Mouse (Mus musculus): ENCODE measurements around the gene Zbtb3. TPM values are rescaled to one million over a fixed set of nuclear protein-coding genes. Genes with fewer than 3 reads are reported as not detected.

Gene Zbtb3
- total and polyA plus RNA-seq, 2 experiments from 2014 or later: 1.6 to 3.1 TPM

GRCm38 (mm10) chr19:8803879-8804660 lies 1.7 kb downstream of the Zbtb3 start:
- H3K4me1 ChIP-seq (ENCODE audit: control insufficient read depth, insufficient read depth): peaks cover 9% of the 10 kb centered on the region; the same call in 1 of the 2 replicates
- no peak for ATAC-seq (ENCODE audit: insufficient read depth, low read depth)
- DNase-seq (ENCODE audit: low spot score): no peak
- no peak overlapping the region for H3K9ac ChIP-seq (replicated peaks; ENCODE audit: low read depth, low read length)
- TF ChIP-seq EP300 (IDR thresholded peaks at IDR 0.05; ENCODE audit: low read depth) (no peak), CTCF (IDR thresholded peaks at IDR 0.05; ENCODE audit: low read depth) (no peak)
- H3K36me3 ChIP-seq (replicated peaks; ENCODE audit: control insufficient read depth, insufficient read depth, low read length): peaks cover 24% of the 10 kb centered on the region
- no peaks in the 10 kb centered on the region for H3K27me3 ChIP-seq (ENCODE audit: control insufficient read depth, insufficient read depth, low read length)
- H3K27ac ChIP-seq (ENCODE audit: low read depth): no peak overlapping the region
- no peak overlapping the region for H3K4me3 ChIP-seq (ENCODE audit: low read depth, low read length)
- WGBS: 87% methylated on average over 11 of the region's 11 CpGs
- no peak overlapping the region for H3K4me2 ChIP-seq (ENCODE audit: low read depth, low read length)
- no peaks in the 10 kb centered on the region for H3K9me3 ChIP-seq (replicated peaks; ENCODE audit: control insufficient read depth, low read length)

GRCm38 (mm10) chr19:8806810-8807209 lies 4.5 kb downstream of the Zbtb3 start:
- H3K27ac ChIP-seq (ENCODE audit: low read depth): no peak overlapping the region
- peaks cover 41% of the 10 kb centered on the region for H3K36me3 ChIP-seq (replicated peaks; ENCODE audit: control insufficient read depth, insufficient read depth, low read length)
- 94% methylated on average over 5 of the region's 5 CpGs for WGBS
- H3K4me1 ChIP-seq (ENCODE audit: control insufficient read depth, insufficient read depth): peaks cover 6% of the 10 kb centered on the region; the same call in 1 of the 2 replicates
- no peak overlapping the region for H3K9ac ChIP-seq (replicated peaks; ENCODE audit: low read depth, low read length)
- H3K27me3 ChIP-seq (ENCODE audit: control insufficient read depth, insufficient read depth, low read length): no peaks in the 10 kb centered on the region
- H3K9me3 ChIP-seq (replicated peaks; ENCODE audit: control insufficient read depth, low read length): no peaks in the 10 kb centered on the region
- no peak overlapping the region for H3K4me2 ChIP-seq (ENCODE audit: low read depth, low read length)
- ATAC-seq (ENCODE audit: insufficient read depth, low read depth) (no peak), DNase-seq (ENCODE audit: low spot score) (no peak)
- no peak for TF ChIP-seq CTCF (IDR thresholded peaks at IDR 0.05; ENCODE audit: low read depth)
- TF ChIP-seq EP300 (IDR thresholded peaks at IDR 0.05; ENCODE audit: low read depth): no peak
- no peak overlapping the region for H3K4me3 ChIP-seq (ENCODE audit: low read depth, low read length)

DNA sequence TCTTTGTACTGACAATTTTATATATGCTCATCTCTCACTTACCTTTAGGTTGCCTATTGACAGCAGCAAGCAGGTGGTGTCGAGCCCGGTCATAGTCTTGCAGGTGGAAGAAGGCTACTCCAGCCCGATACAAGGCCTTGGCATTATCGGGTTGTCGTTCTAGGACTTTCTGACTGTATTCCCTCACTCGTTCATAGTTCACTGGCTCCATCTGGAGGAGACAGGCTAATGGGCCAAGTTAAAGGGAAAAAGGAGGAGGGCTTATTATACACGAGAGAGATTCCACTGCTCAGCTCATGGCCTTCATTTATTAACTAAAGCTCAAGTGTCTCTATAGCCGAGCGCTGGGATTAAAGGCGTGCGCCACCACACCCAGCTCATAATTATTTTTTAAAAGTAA lies 13.5 kb downstream of the Zbtb3 start:
- TF ChIP-seq EP300 (IDR thresholded peaks at IDR 0.05; ENCODE audit: low read depth) (no peak), CTCF (IDR thresholded peaks at IDR 0.05; ENCODE audit: low read depth) (peak; percentile 31)
- no peak overlapping the region for H3K9ac ChIP-seq (replicated peaks; ENCODE audit: low read depth, low read length)
- peaks cover 10% of the 10 kb centered on the region for H3K4me1 ChIP-seq (ENCODE audit: control insufficient read depth, insufficient read depth)
- H3K9me3 ChIP-seq (replicated peaks; ENCODE audit: control insufficient read depth, low read length): no peaks in the 10 kb centered on the region
- DNase-seq (ENCODE audit: low spot score) (no peak), ATAC-seq (ENCODE audit: insufficient read depth, low read depth) (no peak)
- peaks cover 49% of the 10 kb centered on the region for H3K36me3 ChIP-seq (replicated peaks; ENCODE audit: control insufficient read depth, insufficient read depth, low read length)
- no peak overlapping the region for H3K4me3 ChIP-seq (ENCODE audit: low read depth, low read length)
- H3K27me3 ChIP-seq (ENCODE audit: control insufficient read depth, insufficient read depth, low read length): no peaks in the 10 kb centered on the region
- no peak overlapping the region for H3K27ac ChIP-seq (ENCODE audit: low read depth)
- WGBS: 69% methylated on average over 11 of the region's 11 CpGs
- H3K4me2 ChIP-seq (ENCODE audit: low read depth, low read length): no peak overlapping the region

- H3K36me3 ChIP-seq (replicated peaks; ENCODE audit: control insufficient read depth, insufficient read depth, low read length): peaks cover 40% of the 10 kb centered on the region
These were observed 14.6 kb downstream of the Zbtb3 start for GRCm38 (mm10) chr19:8817001-8817400.

DNA sequence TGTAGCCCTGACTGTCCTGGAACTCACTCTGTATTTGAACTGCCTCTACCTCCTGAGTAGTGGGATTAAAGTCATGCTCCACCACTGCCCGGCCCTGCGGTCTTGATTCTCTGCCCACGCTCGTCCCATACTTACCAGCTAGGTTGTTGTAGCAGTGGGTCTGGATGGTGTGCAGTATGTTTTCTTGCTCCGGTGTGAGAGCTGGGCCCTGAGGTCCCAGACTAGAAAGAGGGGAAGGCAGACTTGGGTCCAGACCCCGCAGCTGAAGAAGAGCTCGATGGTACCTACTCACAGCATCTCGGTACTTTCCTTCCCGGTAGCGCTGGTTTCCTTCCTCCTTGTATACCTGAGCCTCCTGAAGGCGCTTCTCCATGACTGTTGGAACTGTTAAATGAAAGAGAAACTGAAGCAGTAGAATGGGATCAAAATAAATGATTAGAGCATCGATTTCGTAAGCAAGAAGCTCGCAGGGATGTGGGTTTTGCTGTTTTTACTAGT lies 16.0 kb downstream of the Zbtb3 start:
- DNase-seq (ENCODE audit: low spot score): no peak
- Histone ChIP-seq H3K4me2 (ENCODE audit: low read depth, low read length) (peak overlapping the region; percentile 95), H3K36me3 (replicated peaks; ENCODE audit: control insufficient read depth, insufficient read depth, low read length) (peaks cover 36% of the 10 kb centered on the region), H3K9me3 (replicated peaks; ENCODE audit: control insufficient read depth, low read length) (no peaks in the 10 kb centered on the region), H3K4me3 (ENCODE audit: low read depth, low read length) (peak overlapping the region; percentile 96), H3K27me3 (ENCODE audit: control insufficient read depth, insufficient read depth, low read length) (no peaks in the 10 kb centered on the region), H3K27ac (ENCODE audit: low read depth) (peak overlapping the region; percentile 99), H3K9ac (replicated peaks; ENCODE audit: low read depth, low read length) (peak overlapping the region; percentile 76), H3K4me1 (ENCODE audit: control insufficient read depth, insufficient read depth) (peaks cover 20% of the 10 kb centered on the region)
- no peak for TF ChIP-seq EP300 (IDR thresholded peaks at IDR 0.05; ENCODE audit: low read depth)
- TF ChIP-seq CTCF (IDR thresholded peaks at IDR 0.05; ENCODE audit: low read depth): no peak
- ATAC-seq (ENCODE audit: insufficient read depth, low read depth): no peak
- WGBS: 16% methylated on average over 14 of the region's 14 CpGs

More at GRCm38 (mm10) chr19:8817001-8817400, 14.6 kb downstream of the Zbtb3 start:
- Histone ChIP-seq H3K27ac (ENCODE audit: low read depth) (no peak overlapping the region), H3K4me1 (ENCODE audit: control insufficient read depth, insufficient read depth) (peaks cover 16% of the 10 kb centered on the region), H3K4me2 (ENCODE audit: low read depth, low read length) (no peak overlapping the region), H3K9me3 (replicated peaks; ENCODE audit: control insufficient read depth, low read length) (no peaks in the 10 kb centered on the region), H3K9ac (replicated peaks; ENCODE audit: low read depth, low read length) (no peak overlapping the region), H3K27me3 (ENCODE audit: control insufficient read depth, insufficient read depth, low read length) (no peaks in the 10 kb centered on the region), H3K4me3 (ENCODE audit: low read depth, low read length) (no peak overlapping the region)
- 79% methylated on average over 3 of the region's 3 CpGs for WGBS
- TF ChIP-seq EP300 (IDR thresholded peaks at IDR 0.05; ENCODE audit: low read depth): no peak
- TF ChIP-seq CTCF (IDR thresholded peaks at IDR 0.05; ENCODE audit: low read depth): no peak
- DNase-seq (ENCODE audit: low spot score): no peak
- ATAC-seq (ENCODE audit: insufficient read depth, low read depth): no peak

Measured in heart, postnatal 0 days (tissue).